In genomic region chr11:102604010-102604584, GRCm38 (mm10) we compare ENCODE assay signal across 8 mouse cellular contexts. TPM values are rescaled to one million over a fixed set of nuclear protein-coding genes. Genes with fewer than 3 reads are reported as not detected.
DNase-seq lines count a peak whose midpoint lies in the region; ATAC-seq and TF ChIP-seq lines count a peak whose summit lies in the region.

Gene Fzd2, plus strand, starts transcription at chr11:102604396.

- peak within 1 kb of the TSS; percentile 68 for H3K4me2 ChIP-seq in embryonic facial prominence, embryonic 14.5 days (ENCODE audit: low read depth, low read length)
- H3K4me2 ChIP-seq in limb, embryonic 13.5 days (replicated peaks) = peak within 1 kb of the TSS; percentile 83
- peak within 1 kb of the TSS; percentile 88 for H3K4me2 ChIP-seq in midbrain, embryonic 14.5 days (ENCODE audit: low read length)
- peak within 1 kb of the TSS; percentile 77 for H3K4me2 ChIP-seq in stomach, postnatal 0 days (replicated peaks; ENCODE audit: low read depth)

- peak; percentile 100 for DNase-seq in embryonic facial prominence, embryonic 14.5 days (ENCODE audit: low spot score)
- peak; percentile 91 to 94 for DNase-seq in heart, adult 9 months (ENCODE audit: low spot score in 2 of 2)
- peak; percentile 89 for DNase-seq in kidney, adult 9 months
- DNase-seq in midbrain, embryonic 14.5 days = peak; percentile 96
- peak; percentile 90 for DNase-seq in stomach, postnatal 0 days (ENCODE audit: low spot score)

- under 1% methylated on average over 16 of the region's 31 CpGs for whole genome bisulfite sequencing in embryonic facial prominence, embryonic 14.5 days
- WGBS in limb, embryonic 13.5 days = under 1% methylated on average over 30 of the region's 31 CpGs
- WGBS in midbrain, embryonic 14.5 days = under 1% methylated on average over 31 of the region's 31 CpGs
- WGBS in stomach, postnatal 0 days = under 1% methylated on average over 25 of the region's 31 CpGs

- TF ChIP-seq CTCF in stomach, postnatal 0 days (IDR thresholded peaks at IDR 0.05; ENCODE audit: low read depth) = no peak

- peaks cover 83% of the 10 kb centered on the region for H3K27me3 ChIP-seq in erythroblast, embryonic 14.5 days (ENCODE audit: control insufficient read depth)
- H3K27me3 ChIP-seq in embryonic facial prominence, embryonic 14.5 days (replicated peaks; ENCODE audit: control insufficient read depth, insufficient read depth, low read length) = no peaks in the 10 kb centered on the region
- H3K27me3 ChIP-seq in limb, embryonic 13.5 days = no peaks in the 10 kb centered on the region
- peaks cover 7% of the 10 kb centered on the region; the same call in 1 of the 2 replicates for H3K27me3 ChIP-seq in midbrain, embryonic 14.5 days (ENCODE audit: control insufficient read depth, insufficient read depth, low read length)
- H3K27me3 ChIP-seq in stomach, postnatal 0 days (ENCODE audit: control insufficient read depth, insufficient read depth, low read length) = no peaks in the 10 kb centered on the region

- ATAC-seq in erythroblast, adult 5-6 weeks (replicated peaks; ENCODE audit: low FRiP score, poor library complexity, severe bottlenecking) = no peak
- ATAC-seq in embryonic facial prominence, embryonic 14.5 days (ENCODE audit: low read depth) = peak; percentile 94
- ATAC-seq in limb, embryonic 13.5 days (ENCODE audit: low FRiP score, low read depth) = peak; percentile 91
- ATAC-seq in midbrain, embryonic 14.5 days (ENCODE audit: low FRiP score, low TSS enrichment) = peak; percentile 90
- peak; percentile 91 for ATAC-seq in stomach, postnatal 0 days (ENCODE audit: low FRiP score, low TSS enrichment)

- TF ChIP-seq EP300 in stomach, postnatal 0 days (optimal IDR thresholded peaks at IDR 0.05) = peak; percentile 81

- peak within 1 kb of the TSS; percentile 100 for H3K27ac ChIP-seq in embryonic facial prominence, embryonic 14.5 days (replicated peaks; ENCODE audit: low read depth, low read length)
- H3K27ac ChIP-seq in limb, embryonic 13.5 days = peak within 1 kb of the TSS; percentile 100
- peak within 1 kb of the TSS; percentile 92 for H3K27ac ChIP-seq in midbrain, embryonic 14.5 days (replicated peaks; ENCODE audit: low read depth, low read length)
- H3K27ac ChIP-seq in stomach, postnatal 0 days (replicated peaks) = peak within 1 kb of the TSS; percentile 96

- H3K9me3 ChIP-seq in erythroblast, embryonic 14.5 days (ENCODE audit: control insufficient read depth, low read length) = peaks cover 15% of the 10 kb centered on the region; the same call in 1 of the 2 replicates
- no peaks in the 10 kb centered on the region for H3K9me3 ChIP-seq in embryonic facial prominence, embryonic 14.5 days (ENCODE audit: control insufficient read depth, low read length)
- H3K9me3 ChIP-seq in limb, embryonic 13.5 days = no peaks in the 10 kb centered on the region
- no peaks in the 10 kb centered on the region for H3K9me3 ChIP-seq in midbrain, embryonic 14.5 days (ENCODE audit: control insufficient read depth, low read length)
- H3K9me3 ChIP-seq in stomach, postnatal 0 days (ENCODE audit: control insufficient read depth, low read length) = no peaks in the 10 kb centered on the region

- peak within 1 kb of the TSS; percentile 98 for H3K9ac ChIP-seq in embryonic facial prominence, embryonic 14.5 days (ENCODE audit: low read depth, low read length)
- H3K9ac ChIP-seq in limb, embryonic 13.5 days = peak within 1 kb of the TSS; percentile 100
- peak within 1 kb of the TSS; percentile 73 for H3K9ac ChIP-seq in midbrain, embryonic 14.5 days (replicated peaks; ENCODE audit: low read length)
- peak within 1 kb of the TSS; percentile 86 for H3K9ac ChIP-seq in stomach, postnatal 0 days (ENCODE audit: low read length)

- H3K4me3 ChIP-seq in erythroblast, embryonic 14.5 days (replicated peaks) = peak within 1 kb of the TSS; percentile 26
- peak within 1 kb of the TSS; percentile 93 for H3K4me3 ChIP-seq in embryonic facial prominence, embryonic 14.5 days (ENCODE audit: low read depth, low read length)
- H3K4me3 ChIP-seq in limb, embryonic 13.5 days = peak within 1 kb of the TSS; percentile 98
- H3K4me3 ChIP-seq in midbrain, embryonic 14.5 days (replicated peaks; ENCODE audit: low read depth, low read length) = peak within 1 kb of the TSS; percentile 67
- peak within 1 kb of the TSS; percentile 80 for H3K4me3 ChIP-seq in stomach, postnatal 0 days (ENCODE audit: low read depth, low read length)

- H3K36me3 ChIP-seq in erythroblast, embryonic 14.5 days (ENCODE audit: control insufficient read depth) = no peaks in the 10 kb centered on the region
- H3K36me3 ChIP-seq in embryonic facial prominence, embryonic 14.5 days (ENCODE audit: control insufficient read depth, insufficient read depth, low read length) = peaks cover 10% of the 10 kb centered on the region
- peaks cover 8% of the 10 kb centered on the region for H3K36me3 ChIP-seq in limb, embryonic 13.5 days
- H3K36me3 ChIP-seq in midbrain, embryonic 14.5 days (ENCODE audit: control insufficient read depth, insufficient read depth, low read length) = no peaks in the 10 kb centered on the region
- H3K36me3 ChIP-seq in stomach, postnatal 0 days (ENCODE audit: control insufficient read depth, insufficient read depth, low read length) = no peaks in the 10 kb centered on the region

- H3K4me1 ChIP-seq in erythroblast, embryonic 14.5 days (ENCODE audit: control insufficient read depth) = no peaks in the 10 kb centered on the region
- peaks cover 15% of the 10 kb centered on the region for H3K4me1 ChIP-seq in embryonic facial prominence, embryonic 14.5 days (ENCODE audit: control insufficient read depth, insufficient read depth, low read length)
- peaks cover 25% of the 10 kb centered on the region for H3K4me1 ChIP-seq in limb, embryonic 13.5 days
- peaks cover 7% of the 10 kb centered on the region; the same call in 1 of the 2 replicates for H3K4me1 ChIP-seq in midbrain, embryonic 14.5 days (ENCODE audit: control insufficient read depth, insufficient read depth, low read length)
- 0 out of 2 replicates have a peak, but pooled peaks cover 3% of the 10 kb centered on the region for H3K4me1 ChIP-seq in stomach, postnatal 0 days (replicated peaks; ENCODE audit: control insufficient read depth, insufficient read depth)

RNA-seq across cellular contexts. Expression of gene Fzd2, which starts in this region (rescaled TPM):
- polyA plus RNA-seq in erythroblast, embryonic 14.5 days (2012) = 0.03 TPM in 1 of 2 replicates, not detected in the other
- total RNA-seq in erythroblast, adult 5-6 weeks (2015; ENCODE audit: low replicate concordance) = not detected in 2 replicates
- total RNA-seq in erythroblast, adult 5-6 weeks (2017; ENCODE audit: low replicate concordance) = not detected in 2 replicates
- polyA plus RNA-seq in embryonic facial prominence, embryonic 14.5 days (2014; fragmentation: Nextera tagmentation; extraction: Ambion mirVana) = 41.7 and 48.9 TPM in 2 replicates
- 67.7 and 71.6 TPM in 2 replicates for polyA plus RNA-seq in limb, embryonic 13.5 days (2015; fragmentation: Nextera tagmentation; extraction: Ambion mirVana)
- 7.2 and 8.0 TPM in 2 replicates for polyA plus RNA-seq in midbrain, embryonic 14.5 days (2014; fragmentation: Nextera tagmentation; extraction: Ambion mirVana)
- 10.2 and 11.8 TPM in 2 replicates for polyA plus RNA-seq in stomach, postnatal 0 days (2015; fragmentation: Nextera tagmentation; extraction: Ambion mirVana)

Comparison
In these comparisons a context has a peak if more than half of its experiments do, and no peak if none do; other contexts are left out.
1. H3K4me3 ChIP-seq: peak in every context shown above with its lines; median percentile 98 in limb, embryonic 13.5 days; 93 in embryonic facial prominence, embryonic 14.5 days; 80 in stomach, postnatal 0 days; 67 in midbrain, embryonic 14.5 days; 26 in erythroblast, embryonic 14.5 days.